Mouse (Mus musculus): Measurements from ENCODE around the gene Naa15.
A peak's percentile ranks its signal among the peaks of the same experiment; 100 is the strongest.

Naa15 gene

GRCm38 (mm10) chr3:51517878-51518762, 103.2 kb downstream of the Naa15 start:
- no peak for DNase-seq

DNA sequence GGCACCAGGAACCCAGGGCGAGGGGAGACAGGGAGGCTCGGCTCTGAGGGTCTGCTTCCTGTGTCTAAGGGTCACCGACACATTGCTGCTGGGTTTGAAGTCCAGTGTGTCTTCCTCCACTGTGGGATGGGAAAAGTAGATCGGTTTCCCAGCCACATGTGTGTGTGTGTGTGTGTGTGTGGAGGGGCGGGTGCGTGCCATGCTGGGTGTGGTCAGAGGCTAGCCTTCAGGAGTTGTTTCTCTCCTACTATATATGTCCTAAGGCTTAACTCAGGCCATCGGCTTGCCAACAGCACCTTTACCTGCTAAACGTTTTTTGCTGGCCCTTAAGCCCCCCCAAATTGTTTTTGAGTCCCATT, 103.8 kb downstream of the Naa15 start:
- no peak for DNase-seq

- no peak for DNase-seq
Measured at GRCm38 (mm10) chr3:51521262-51521661, 106.3 kb downstream of the Naa15 start.

GRCm38 (mm10) chr3:51525186-51525785, 110.3 kb downstream of the Naa15 start:
- peak; percentile 36 for DNase-seq
